Mouse (Mus musculus) skeletal muscle tissue, adult 2 months (tissue): ENCODE results near the gene Nav2.
A peak's percentile ranks its signal among the peaks of the same experiment; 100 is the strongest.

Source experiments
- DNase-seq: peaks from one replicate; pipeline ENCODE4 v3.0.0-alpha.2; 2012; ENCODE audit warnings: low read depth, low spot score

The Nav2 gene

GRCm38 (mm10) chr7:49205551-49205950 is 297.0 kb downstream of the Nav2 start:
- no peak for DNase-seq

GRCm38 (mm10) chr7:49206775-49207676 is 298.5 kb downstream of the Nav2 start:
- DNase-seq = peak; percentile 45

DNA sequence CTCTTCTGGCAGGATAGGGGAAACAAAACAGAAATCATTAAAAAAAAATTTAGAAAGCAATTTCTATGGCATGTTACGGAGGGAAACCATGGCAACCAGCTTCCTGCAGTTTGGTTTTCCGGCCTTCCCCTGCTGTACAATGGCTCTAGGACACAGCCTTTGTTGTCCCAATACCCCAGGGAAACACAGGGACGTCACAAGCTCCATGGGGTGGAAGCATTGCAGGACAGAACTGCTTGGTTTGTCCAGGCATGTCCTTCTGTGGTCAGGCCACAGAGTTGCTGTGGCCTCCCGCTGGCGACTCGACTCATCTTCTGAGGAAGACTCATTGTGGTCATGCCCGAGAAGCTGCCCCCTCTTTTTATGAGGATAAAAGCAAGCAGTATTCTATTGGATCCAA is 301.0 kb downstream of the Nav2 start:
- DNase-seq = peak; percentile 43

GRCm38 (mm10) chr7:49210721-49211120 is 302.2 kb downstream of the Nav2 start:
- no peak for DNase-seq

GRCm38 (mm10) chr7:49213011-49213410 is 304.5 kb downstream of the Nav2 start:
- DNase-seq = peak; percentile 21

DNA sequence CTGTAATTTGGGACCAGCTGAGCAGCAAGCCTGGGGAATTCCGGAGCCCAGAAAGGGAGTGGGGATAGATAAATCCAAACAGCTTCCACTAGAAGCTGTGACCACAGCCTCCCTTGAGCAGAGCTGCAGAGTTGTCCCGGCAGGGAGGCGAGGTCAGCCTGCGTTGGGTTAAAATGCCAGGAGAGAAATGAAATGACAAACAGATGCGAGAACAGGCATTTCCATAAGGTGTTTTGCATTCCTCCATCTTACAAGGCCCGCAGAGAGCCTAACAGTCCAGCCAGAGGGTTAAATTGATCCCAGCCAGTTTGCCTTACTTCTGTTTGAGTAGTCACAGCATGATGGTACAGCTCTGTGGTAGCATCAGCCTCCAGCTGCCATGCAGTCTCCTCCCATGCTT is 309.3 kb downstream of the Nav2 start:
- DNase-seq = no peak

- no peak for DNase-seq
Observed at GRCm38 (mm10) chr7:49225741-49226140, 317.2 kb downstream of the Nav2 start.

DNA sequence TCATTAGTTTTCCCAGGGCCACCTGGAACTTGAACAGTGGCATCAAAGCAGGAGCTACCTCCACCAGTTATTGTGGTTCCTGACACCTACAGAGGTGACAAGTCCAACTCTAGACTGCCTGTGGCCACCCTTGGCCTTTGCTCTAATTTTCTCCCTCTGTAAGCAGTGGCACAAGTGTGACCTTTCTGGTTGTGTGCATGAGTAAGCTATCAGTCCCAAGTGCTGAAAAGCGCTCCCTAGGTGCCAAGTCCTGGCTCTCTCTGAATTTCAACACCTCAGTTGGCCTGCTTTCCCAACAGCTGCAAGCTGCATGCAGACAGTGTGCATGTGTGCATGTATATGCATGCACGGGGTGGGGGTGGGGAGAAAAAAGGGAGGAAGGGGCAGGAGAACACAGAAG is 324.5 kb downstream of the Nav2 start:
- no peak for DNase-seq

DNA sequence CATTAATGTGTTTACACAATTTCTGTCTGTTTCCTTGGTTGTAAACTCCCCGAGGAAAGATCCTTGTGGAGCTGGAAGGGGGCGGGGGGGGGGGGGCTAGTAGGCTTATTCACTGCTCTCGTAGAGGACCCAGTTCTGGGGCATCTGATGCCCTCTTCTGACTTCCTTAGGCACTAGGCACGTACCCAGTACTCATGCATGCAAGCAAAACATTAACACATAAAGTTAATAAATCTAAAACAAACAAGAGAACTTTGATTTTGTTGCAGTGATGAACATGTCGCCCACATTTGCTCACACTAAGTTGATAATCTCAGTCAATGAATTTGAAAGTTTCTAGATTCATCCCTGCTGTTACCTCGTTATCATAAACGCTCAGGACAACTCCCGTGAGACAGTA is 325.8 kb downstream of the Nav2 start:
- no peak for DNase-seq

DNA sequence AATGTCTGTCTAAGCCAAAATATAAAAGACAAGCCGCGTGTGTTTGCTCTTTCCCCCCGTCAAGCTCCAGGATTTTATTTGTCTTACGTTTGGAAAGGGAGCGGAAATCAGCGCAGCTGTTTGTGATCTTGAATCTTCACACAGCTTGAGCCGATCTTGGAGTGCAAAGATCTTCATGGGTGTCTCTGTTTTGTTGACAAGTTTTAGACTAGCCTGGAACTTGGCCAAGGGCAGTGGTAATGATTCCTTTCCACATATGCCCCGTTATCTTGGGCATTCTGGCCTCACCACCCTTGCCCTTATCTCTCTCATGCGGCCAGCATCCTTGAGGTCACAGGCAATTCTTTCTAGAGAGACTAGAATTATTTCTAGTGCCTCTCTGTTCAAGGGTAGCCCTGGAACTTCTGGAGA is 326.8 kb downstream of the Nav2 start:
- no peak for DNase-seq

- DNase-seq = no peak
Observed at GRCm38 (mm10) chr7:49235821-49236220, 327.3 kb downstream of the Nav2 start.

GRCm38 (mm10) chr7:49240461-49240860 is 331.9 kb downstream of the Nav2 start:
- no peak for DNase-seq

DNA sequence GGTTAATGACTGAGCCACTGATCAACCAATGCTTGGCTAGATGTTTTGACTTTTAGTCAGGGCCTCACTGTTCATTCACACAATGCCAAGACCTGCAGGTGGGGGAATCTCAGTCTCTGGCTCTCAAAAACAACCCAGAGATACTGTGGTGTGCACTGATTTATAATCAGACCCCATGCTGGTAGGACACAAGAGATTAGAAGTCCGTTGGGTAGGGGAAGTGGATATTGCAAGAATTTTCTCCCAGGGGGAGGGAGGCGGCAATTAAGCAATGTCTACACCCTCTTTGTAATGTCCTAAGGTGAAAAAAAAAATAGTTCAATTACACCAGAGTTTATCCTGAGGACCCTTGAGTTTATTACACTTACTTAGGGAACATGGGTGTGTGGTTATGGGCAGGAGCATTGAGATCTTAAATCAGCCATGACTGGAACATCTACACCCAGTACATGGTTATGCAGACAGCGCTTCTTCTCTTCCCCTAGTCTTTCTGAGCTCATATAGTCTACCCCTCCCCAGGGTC is 332.8 kb downstream of the Nav2 start:
- no peak for DNase-seq

DNA sequence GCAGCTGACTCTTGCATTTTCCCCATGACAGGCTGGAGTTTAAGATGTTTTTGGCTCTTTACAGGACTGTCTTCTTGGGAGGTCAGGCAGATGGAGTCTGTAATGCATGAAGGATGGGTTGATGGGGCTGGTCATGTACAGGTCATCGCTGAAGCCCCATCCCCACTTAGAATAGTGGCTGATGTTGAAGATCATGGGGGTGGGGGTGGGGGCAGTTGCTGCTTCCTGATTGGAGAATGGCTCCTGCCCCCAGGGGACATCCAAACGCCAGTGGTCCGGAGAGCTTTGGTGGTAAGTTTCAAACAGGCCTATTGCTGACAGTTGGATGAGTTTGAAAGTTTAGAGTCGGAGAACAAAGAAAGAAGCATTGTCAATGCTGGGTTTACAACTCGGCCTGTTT is 333.7 kb downstream of the Nav2 start:
- no peak for DNase-seq

DNA sequence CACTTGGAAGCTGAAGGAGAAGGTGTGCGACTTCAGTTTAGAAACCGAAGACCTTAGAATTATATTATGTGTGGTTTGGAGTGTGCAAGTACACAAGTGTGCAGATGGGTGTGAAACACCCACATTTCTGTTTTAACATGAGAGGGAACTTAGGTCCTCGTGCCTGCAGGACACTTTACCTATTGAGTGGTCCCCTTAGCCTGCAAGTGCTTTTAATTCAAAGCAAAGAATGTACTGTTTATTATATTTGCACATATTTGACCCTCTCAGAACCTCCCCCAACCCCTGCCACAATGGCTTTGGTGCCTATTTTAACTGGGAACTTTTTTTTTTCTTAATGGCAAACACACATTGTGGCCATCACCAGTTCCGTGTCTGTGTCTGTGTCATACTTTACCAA is 334.6 kb downstream of the Nav2 start:
- no peak for DNase-seq

DNA sequence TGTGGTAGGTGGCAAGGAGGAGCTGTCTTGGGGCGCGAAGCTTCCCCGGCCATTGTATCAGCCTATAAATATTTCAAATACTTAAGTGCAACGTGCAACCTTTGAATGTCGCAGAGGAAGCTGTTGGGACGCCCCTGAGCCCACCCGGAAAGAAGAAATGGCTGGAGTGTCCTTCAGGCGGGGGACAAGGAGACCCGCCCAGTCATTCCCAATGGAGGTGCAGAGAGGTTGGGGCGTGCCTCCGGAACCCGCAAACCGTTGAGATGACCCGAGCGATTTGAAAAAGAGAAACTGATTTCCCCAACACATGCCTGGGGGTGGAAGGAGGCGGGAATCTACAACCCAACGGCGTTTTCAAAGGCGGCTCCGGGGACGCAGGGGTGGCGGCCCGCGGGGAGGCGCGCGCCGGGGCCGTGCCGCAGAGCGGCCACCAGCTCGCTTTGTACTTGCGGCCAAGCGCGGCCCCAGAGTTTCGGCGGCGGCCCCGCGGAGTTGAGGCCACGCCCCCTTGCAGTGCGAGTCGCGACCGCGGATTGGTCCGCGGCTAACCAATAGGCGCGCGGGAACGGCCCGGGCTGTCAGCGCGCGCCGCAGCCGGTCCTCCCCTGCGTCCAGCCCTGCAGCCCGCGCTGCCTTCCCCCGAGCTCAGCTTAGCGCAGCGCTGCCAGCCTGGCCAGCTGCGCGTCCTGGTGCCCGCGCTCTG is 337.2 kb downstream of the Nav2 start:
- peak; percentile 87 for DNase-seq

DNA sequence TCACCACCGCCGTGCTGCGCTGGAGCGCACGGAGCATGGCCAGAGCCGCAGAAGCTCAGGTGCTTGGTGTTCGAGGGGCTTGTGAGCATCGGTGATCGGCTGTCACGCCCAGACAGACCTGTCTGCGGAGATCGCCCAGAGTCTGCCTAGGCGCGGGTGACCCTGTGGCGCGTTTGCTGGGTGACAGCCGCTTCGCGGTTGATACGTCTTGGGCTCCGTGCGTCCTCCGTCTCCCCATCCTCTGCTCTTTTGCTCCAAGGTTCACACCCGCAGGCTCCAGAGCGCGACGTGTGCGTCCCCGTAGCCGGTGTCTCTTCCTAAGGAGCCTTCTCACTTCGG is 337.7 kb downstream of the Nav2 start:
- DNase-seq = no peak

- no peak for DNase-seq
Observed at GRCm38 (mm10) chr7:49246584-49247481, 338.3 kb downstream of the Nav2 start.

GRCm38 (mm10) chr7:49247744-49248331 is 339.3 kb downstream of the Nav2 start:
- peak; percentile 60 for DNase-seq

DNA sequence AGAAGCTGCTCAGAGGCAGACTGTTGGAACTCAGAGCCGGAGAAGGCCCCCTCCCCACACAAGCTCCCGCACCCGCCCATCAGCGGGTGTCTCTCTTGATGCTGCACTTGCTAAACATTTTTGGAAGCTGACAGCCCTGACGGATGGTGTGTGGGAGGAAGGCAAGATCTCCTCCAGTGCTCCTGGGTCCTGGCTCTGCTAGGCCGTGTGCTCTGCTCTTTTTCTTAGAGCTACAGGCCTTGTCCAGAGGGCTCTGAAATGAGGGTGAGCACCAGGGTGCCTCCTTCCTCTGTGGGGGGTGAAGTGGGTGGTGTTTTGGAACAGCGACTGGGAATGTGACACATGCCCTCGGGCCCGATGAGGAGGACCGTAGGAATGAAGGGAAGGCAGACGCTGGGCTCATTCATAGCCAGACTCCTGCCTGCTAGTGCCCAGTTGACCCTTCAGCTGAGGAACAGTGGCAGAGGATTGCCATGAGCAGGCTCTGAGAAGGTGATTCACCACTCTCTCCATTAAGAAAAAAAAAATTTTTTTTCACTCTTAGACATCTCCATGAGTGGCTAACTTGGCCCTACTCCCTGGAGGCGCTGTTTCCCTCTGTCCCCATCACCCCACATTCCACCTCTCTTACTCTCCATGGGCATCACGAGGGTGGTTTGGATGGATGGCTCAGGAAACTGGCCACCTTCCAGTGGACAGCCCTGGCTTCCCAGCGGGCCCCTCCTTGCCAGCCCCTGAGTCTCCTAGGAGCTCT is 340.0 kb downstream of the Nav2 start:
- no peak for DNase-seq

DNA sequence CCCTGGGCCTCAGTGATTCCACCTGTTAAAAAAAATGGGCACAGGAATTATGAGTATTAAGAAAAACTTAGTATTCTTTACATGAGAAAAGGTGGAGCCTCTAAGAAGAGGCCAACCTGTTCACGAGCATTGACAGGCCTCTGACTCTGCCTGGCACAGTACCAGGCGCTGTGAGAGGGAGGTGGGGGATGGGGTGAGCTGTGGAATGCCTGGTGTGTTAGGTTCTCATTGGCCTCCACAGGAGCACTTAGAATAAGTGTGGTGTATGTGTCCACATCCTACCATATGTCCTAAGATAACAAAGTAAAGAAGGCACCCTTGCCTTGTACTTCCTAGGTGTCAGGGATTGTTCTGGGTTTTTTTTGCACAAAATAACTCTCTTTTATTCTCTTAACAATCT is 340.9 kb downstream of the Nav2 start:
- DNase-seq = no peak
